Mouse (Mus musculus) embryonic facial prominence, embryonic 10.5 days (tissue): ENCODE measurements at regions not wholly inside any gene's neighbourhood (a gene's known extent, or its start where the extent isn't known, plus 50 kb on each side); places are given as distances from the start of the nearest gene placed in this dataset.
A peak's percentile ranks its signal among the peaks of the same experiment; 100 is the strongest.

Experiments
- DNase-seq: peaks from one replicate; pipeline ENCODE4 v3.0.0-alpha.2; 2017; ENCODE audit warnings: low spot score
- H3K27ac ChIP-seq: fragments of 300-500 bp; sonication (generic); replicated peaks from 2 replicates; pipeline ENCODE4 v1.5.1; 2016; ENCODE audit warnings: mild to moderate bottlenecking
- H3K27me3 ChIP-seq: fragments of 300-500 bp; sonication (generic); replicated peaks from 2 replicates; pipeline ENCODE4 v1.6.1; 2016; ENCODE audit warnings: low read depth, mild to moderate bottlenecking; ENCODE audit not compliant: poor library complexity, severe bottlenecking
- H3K36me3 ChIP-seq: fragments of 300-500 bp; sonication (generic); replicated peaks from 2 replicates; pipeline ENCODE4 v1.6.1; 2016; ENCODE audit warnings: mild to moderate bottlenecking, moderate library complexity
- H3K4me1 ChIP-seq: fragments of 300-500 bp; sonication (generic); 2 replicates; pipeline ENCODE4 v1.6.1; 2016
- H3K4me3 ChIP-seq: fragments of 300-500 bp; sonication (generic); 2 replicates; pipeline ENCODE4 v1.5.1; 2016; ENCODE audit warnings: mild to moderate bottlenecking, moderate library complexity
- H3K9me3 ChIP-seq: fragments of 300-500 bp; sonication (generic); 2 replicates; pipeline ENCODE4 v1.6.1; 2016; ENCODE audit warnings: mild to moderate bottlenecking
- WGBS: fragments of 180-500 bp; shearing (Covaris S2); methylation state at CpG from one replicate; pipeline ENCODE4 v1.1.7; 2016; 5-methylcytosine and 5-hydroxymethylcytosine counted together

- H3K27me3 ChIP-seq, result no peaks in the 10 kb centered on the region
- H3K36me3 ChIP-seq, result no peaks in the 10 kb centered on the region
- WGBS, result 81% methylated on average over 5 of the region's 5 CpGs
- no peaks in the 10 kb centered on the region for H3K4me1 ChIP-seq
- H3K27ac ChIP-seq, result no peak overlapping the region
- no peaks in the 10 kb centered on the region for H3K9me3 ChIP-seq
- no peak overlapping the region for H3K4me3 ChIP-seq
- DNase-seq, result no peak
These were observed 593.7 kb upstream of the Pkn2 start for GRCm38 (mm10) chr3:143475461-143475860.

DNA sequence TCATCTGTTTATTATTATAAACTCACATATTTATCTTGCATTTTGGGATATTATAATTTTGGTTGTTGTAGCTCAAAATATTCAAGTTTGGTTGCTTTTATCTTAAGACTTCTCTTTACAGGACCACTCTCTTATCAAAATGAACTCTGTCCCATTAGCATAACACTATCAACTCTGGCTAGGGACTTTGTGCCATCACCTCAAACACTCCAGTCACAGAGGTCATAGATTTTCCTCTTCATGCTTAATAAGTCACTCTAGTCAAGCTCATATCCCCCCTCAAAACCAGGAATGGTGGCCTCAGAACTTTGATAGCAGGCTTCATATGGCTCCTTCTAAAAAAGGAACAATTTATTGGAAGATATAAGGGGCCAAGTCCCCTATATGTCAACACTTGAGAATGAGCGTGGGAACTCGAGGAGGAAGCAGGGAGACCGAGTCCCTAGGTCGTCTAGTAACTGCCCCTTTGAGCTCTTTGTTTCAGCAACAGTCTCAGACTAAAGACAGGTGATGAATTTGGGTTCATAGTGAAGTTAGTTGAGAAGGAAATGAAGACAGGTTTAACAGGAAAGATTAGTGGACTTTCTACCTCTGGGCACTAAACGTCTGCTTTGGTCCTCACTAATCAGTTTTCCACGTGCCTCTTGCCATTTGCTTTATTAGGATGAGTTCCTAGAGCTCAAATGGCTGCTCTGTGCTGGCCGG is 565.4 kb upstream of the Pkn2 start:
- Histone ChIP-seq H3K27ac (no peak overlapping the region), H3K36me3 (no peaks in the 10 kb centered on the region), H3K9me3 (no peaks in the 10 kb centered on the region), H3K27me3 (no peaks in the 10 kb centered on the region), H3K4me1 (no peaks in the 10 kb centered on the region), H3K4me3 (no peak overlapping the region)
- WGBS, result 63% methylated on average over 7 of the region's 7 CpGs
- no peak for DNase-seq

DNA sequence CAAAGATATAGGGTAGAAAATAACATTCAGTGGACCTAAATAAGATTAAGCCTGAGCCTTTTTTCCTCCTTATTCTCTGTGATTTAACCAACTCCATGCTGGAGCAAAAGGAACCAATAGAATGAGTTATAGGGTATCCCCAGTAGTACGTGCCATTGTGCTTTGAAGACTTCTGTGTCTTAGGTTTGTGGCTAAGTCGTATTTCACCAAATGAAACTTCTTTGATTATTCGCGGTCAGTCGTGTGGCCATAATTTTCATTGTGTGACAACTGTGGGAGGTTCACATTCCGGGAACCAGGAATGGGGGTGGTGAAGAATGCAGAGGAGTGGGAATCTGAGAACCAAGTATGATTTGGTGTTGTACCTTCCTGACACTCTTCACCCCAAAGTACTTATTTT is 535.6 kb upstream of the Pkn2 start:
- H3K4me1 ChIP-seq, result no peaks in the 10 kb centered on the region
- H3K4me3 ChIP-seq, result no peak overlapping the region
- no peaks in the 10 kb centered on the region for H3K9me3 ChIP-seq
- no peak overlapping the region for H3K27ac ChIP-seq
- no peak for DNase-seq
- H3K36me3 ChIP-seq, result no peaks in the 10 kb centered on the region
- H3K27me3 ChIP-seq, result no peaks in the 10 kb centered on the region
- 85% methylated on average over 6 of the region's 6 CpGs for whole genome bisulfite sequencing

DNA sequence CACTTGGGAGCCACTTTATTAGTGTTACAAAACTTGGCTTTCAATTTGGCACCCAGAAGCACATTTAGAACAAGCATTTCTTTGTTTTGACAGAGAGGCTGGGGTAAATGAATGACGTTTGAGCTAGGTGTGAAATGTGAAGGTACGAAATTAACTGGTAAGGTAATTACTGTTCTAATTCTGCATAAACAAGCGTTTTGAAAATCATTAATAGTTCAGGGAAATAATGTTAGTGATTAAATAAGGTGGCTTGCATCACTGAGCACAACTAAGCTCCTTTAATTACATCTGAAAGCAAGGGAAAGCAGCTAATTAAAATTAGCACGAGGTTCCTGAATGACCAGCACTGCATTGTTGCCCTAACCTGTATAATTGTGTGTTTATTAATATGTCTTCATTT is 529.9 kb upstream of the Pkn2 start:
- H3K9me3 ChIP-seq, result no peaks in the 10 kb centered on the region
- H3K27me3 ChIP-seq, result no peaks in the 10 kb centered on the region
- H3K27ac ChIP-seq, result no peak overlapping the region
- H3K36me3 ChIP-seq, result no peaks in the 10 kb centered on the region
- H3K4me3 ChIP-seq, result no peak overlapping the region
- no peak for DNase-seq
- 66% methylated on average over 4 of the region's 4 CpGs for WGBS
- H3K4me1 ChIP-seq, result no peaks in the 10 kb centered on the region

DNA sequence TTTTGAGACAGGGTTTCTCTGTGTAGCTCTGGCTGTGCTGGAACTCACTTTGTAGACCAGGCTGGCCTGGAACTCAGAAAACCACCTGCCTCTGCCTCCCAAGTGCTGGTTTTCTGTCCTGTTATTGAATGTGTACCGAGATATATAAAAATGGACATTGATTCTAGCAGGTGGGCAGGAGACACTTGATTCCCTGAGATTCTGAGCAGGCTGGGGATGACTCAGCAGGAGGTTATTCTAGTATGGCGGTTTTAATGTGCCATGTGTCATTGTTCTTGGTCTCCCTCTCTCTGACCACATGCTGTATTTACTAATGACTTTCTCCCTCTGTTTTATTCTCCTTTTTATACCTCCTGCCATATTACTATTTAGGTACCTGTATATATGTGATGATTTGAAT is 517.2 kb upstream of the Pkn2 start:
- Histone ChIP-seq H3K36me3 (no peaks in the 10 kb centered on the region), H3K27me3 (no peaks in the 10 kb centered on the region), H3K4me1 (no peaks in the 10 kb centered on the region), H3K27ac (no peak overlapping the region), H3K4me3 (no peak overlapping the region), H3K9me3 (no peaks in the 10 kb centered on the region)
- DNase-seq, result no peak
- 81% methylated on average over 2 of the region's 2 CpGs for WGBS

- 86% methylated on average over 1 of the region's 1 CpGs for WGBS
- peaks cover 1% of the 10 kb centered on the region; the same call in 1 of the 2 replicates for H3K4me1 ChIP-seq
- no peak for DNase-seq
- H3K27me3 ChIP-seq, result no peaks in the 10 kb centered on the region
- H3K9me3 ChIP-seq, result no peaks in the 10 kb centered on the region
- no peaks in the 10 kb centered on the region for H3K36me3 ChIP-seq
- H3K27ac ChIP-seq, result no peak overlapping the region
- no peak overlapping the region for H3K4me3 ChIP-seq
These were observed 502.6 kb upstream of the Pkn2 start for GRCm38 (mm10) chr3:143384357-143384756.

DNA sequence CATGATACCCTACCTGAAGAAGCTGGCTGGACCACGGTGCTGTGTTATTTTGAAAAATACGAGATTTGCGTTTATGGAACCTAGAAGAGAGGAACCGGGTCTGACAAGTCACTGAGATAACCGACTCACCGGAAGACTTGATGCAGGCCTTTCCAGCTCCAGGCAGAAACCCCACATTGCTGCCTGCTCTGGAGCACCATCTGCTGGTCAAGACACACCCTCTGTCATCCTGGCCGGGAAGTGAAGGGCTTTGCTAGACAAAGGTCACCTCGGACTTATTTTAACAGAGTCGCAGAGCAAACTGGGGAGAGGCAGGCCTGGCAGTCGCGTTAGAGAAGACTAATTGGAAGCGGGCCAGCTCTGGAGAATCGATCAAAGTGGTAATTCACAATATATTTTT is 497.4 kb upstream of the Pkn2 start:
- 16% methylated on average over 13 of the region's 13 CpGs for WGBS
- Histone ChIP-seq H3K4me3 (no peak overlapping the region), H3K4me1 (peaks cover 3% of the 10 kb centered on the region; the same call in 1 of the 2 replicates), H3K27ac (no peak overlapping the region), H3K9me3 (no peaks in the 10 kb centered on the region), H3K27me3 (no peaks in the 10 kb centered on the region), H3K36me3 (no peaks in the 10 kb centered on the region)
- DNase-seq, result peak; percentile 85

DNA sequence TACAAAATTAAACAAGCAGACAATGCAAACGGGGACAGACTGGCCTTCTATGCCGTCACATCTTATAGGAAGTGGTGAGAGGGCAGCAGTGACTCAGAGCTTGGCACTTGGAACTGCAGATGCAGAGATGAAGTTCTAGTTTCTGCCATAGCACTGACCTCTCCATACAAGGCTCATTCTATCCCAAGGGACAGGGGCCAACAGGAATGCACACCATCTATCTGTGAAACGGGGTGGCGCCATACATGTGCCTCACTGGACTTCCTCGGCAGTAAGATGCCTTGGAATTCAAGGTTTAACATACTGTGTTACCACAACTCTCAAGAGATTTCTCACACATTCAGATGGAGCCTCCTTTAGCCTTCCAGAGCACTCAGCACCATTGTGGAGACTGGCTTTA is 495.6 kb upstream of the Pkn2 start:
- no peaks in the 10 kb centered on the region for H3K36me3 ChIP-seq
- H3K4me1 ChIP-seq, result peaks cover 3% of the 10 kb centered on the region; the same call in 1 of the 2 replicates
- no peak overlapping the region for H3K4me3 ChIP-seq
- no peaks in the 10 kb centered on the region for H3K9me3 ChIP-seq
- H3K27ac ChIP-seq, result no peak overlapping the region
- H3K27me3 ChIP-seq, result no peaks in the 10 kb centered on the region
- WGBS, result 92% methylated on average over 5 of the region's 5 CpGs
- no peak for DNase-seq

GRCm38 (mm10) chr3:143375527-143376061 is 493.8 kb upstream of the Pkn2 start:
- Histone ChIP-seq H3K9me3 (no peaks in the 10 kb centered on the region), H3K36me3 (no peaks in the 10 kb centered on the region), H3K27me3 (no peaks in the 10 kb centered on the region), H3K27ac (0 out of 2 replicates have a peak overlapping the region, but pooled peaks have one; percentile 10), H3K4me3 (no peak overlapping the region), H3K4me1 (peaks cover 3% of the 10 kb centered on the region; the same call in 1 of the 2 replicates)
- DNase-seq, result peak; percentile 25
- 53% methylated on average over 10 of the region's 10 CpGs for WGBS

DNA sequence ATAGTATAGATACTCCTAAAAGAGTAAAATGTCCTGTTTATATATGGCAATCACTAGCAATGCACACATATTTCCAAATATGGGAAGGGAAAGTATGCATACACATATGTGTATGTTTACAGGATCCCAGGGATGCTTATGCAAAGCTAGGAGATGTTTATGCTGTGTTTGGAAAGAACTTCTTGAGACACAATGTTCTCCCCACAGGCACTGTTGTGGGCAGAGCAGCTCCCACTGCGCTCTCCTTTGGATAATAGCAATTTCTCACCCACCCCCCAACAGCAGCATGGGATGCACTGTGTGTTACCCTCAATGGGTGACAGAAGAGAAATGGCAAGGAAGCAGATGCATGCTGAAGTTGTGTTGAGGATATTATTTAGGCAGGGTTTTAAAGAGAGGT is 491.7 kb upstream of the Pkn2 start:
- H3K27me3 ChIP-seq, result no peaks in the 10 kb centered on the region
- H3K27ac ChIP-seq, result no peak overlapping the region
- no peaks in the 10 kb centered on the region for H3K9me3 ChIP-seq
- H3K36me3 ChIP-seq, result no peaks in the 10 kb centered on the region
- H3K4me3 ChIP-seq, result no peak overlapping the region
- DNase-seq, result no peak
- 97% methylated on average over 1 of the region's 1 CpGs for WGBS
- H3K4me1 ChIP-seq, result no peaks in the 10 kb centered on the region

DNA sequence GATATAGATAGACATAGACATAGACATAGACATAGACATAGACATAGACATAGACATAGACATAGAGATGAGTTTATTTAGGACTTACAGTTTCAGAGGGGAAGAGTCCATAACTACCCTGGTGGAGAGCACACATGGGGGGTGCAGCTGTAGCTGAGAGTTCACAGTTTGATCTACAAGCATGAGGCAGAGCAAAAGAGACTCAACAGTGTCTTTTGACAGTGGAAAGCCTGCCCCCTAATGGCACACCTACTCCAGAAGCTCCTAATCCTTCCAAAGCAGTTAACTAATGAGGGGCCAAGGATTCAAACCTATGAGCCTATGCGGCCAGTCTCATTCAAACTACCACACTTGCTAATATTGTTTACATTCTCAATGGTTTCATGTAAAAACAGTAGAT is 487.2 kb upstream of the Pkn2 start:
- no peak for DNase-seq
- H3K27ac ChIP-seq, result no peak overlapping the region
- H3K4me1 ChIP-seq, result no peaks in the 10 kb centered on the region
- no peaks in the 10 kb centered on the region for H3K36me3 ChIP-seq
- H3K9me3 ChIP-seq, result no peaks in the 10 kb centered on the region
- H3K27me3 ChIP-seq, result no peaks in the 10 kb centered on the region
- no peak overlapping the region for H3K4me3 ChIP-seq
- WGBS, result 86% methylated on average over 1 of the region's 1 CpGs

DNA sequence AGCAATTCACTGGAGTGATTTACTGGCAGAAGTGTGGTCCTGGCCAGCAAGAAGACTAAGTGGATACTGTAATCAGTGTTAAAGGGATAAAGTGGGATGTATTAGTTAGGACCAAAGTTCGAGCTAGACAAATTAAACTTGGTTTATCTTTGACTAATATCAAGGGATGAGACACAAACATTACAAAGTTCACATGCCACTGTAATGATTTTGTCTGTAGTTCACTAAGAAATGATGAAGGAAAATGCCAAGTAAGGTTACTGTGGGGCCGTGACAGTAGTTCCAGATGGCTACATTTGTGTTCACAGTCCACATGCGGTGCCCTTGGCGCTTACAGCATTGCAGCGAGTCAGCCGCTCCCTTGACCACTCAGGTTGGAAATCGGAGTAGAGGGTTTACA is 458.2 kb upstream of the Pkn2 start:
- DNase-seq, result no peak
- Histone ChIP-seq H3K27me3 (no peaks in the 10 kb centered on the region), H3K4me3 (no peak overlapping the region), H3K27ac (no peak overlapping the region), H3K9me3 (no peaks in the 10 kb centered on the region), H3K36me3 (no peaks in the 10 kb centered on the region), H3K4me1 (no peaks in the 10 kb centered on the region)
- WGBS, result 87% methylated on average over 7 of the region's 7 CpGs

GRCm38 (mm10) chr3:143333339-143333738 is 451.5 kb upstream of the Pkn2 start:
- H3K36me3 ChIP-seq, result no peaks in the 10 kb centered on the region

More at GRCm38 (mm10) chr3:143333339-143333738, 451.5 kb upstream of the Pkn2 start:
- H3K9me3 ChIP-seq, result no peaks in the 10 kb centered on the region
- H3K27me3 ChIP-seq, result no peaks in the 10 kb centered on the region
- DNase-seq, result no peak
- H3K4me1 ChIP-seq, result no peaks in the 10 kb centered on the region
- no peak overlapping the region for H3K27ac ChIP-seq
- WGBS, result 89% methylated on average over 3 of the region's 3 CpGs
- H3K4me3 ChIP-seq, result no peak overlapping the region
